Comparison of ENCODE assay signal across 8 mouse cellular contexts in genomic region chr13:112989541-112989940, GRCm38 (mm10). TPM values are rescaled to one million over a fixed set of nuclear protein-coding genes. Genes with fewer than 3 reads are reported as not detected.
DNase-seq lines count a peak whose midpoint lies in the region; ATAC-seq lines count a peak whose summit lies in the region.

No protein-coding gene starts in this region.

- WGBS in hindbrain, embryonic 11.5 days = 2% methylated on average over 23 of the region's 23 CpGs

- H3K9me3 ChIP-seq in hindbrain, embryonic 11.5 days (ENCODE audit: control insufficient read depth, low read length) = no peaks in the 10 kb centered on the region

- peak overlapping the region; percentile 8; the same call in 1 of the 2 replicates for H3K4me3 ChIP-seq in hindbrain, embryonic 11.5 days (ENCODE audit: low read depth, low read length)

- no peak for ATAC-seq in hindbrain, embryonic 11.5 days (ENCODE audit: low FRiP score)
- 0 out of 2 replicates have a peak, but pooled peaks have one; percentile 2 for ATAC-seq in megakaryocyte progenitor cell, adult 5-6 weeks (replicated peaks; ENCODE audit: poor library complexity)

- no peak overlapping the region for H3K4me2 ChIP-seq in hindbrain, embryonic 11.5 days (replicated peaks; ENCODE audit: low read depth, low read length)

- H3K27me3 ChIP-seq in hindbrain, embryonic 11.5 days (ENCODE audit: control insufficient read depth, insufficient read depth, low read length) = peaks cover 83% of the 10 kb centered on the region

- DNase-seq in heart, adult 11 months = peak; percentile 72
- DNase-seq in heart, adult 9 months (ENCODE audit: low spot score in 2 of 2) = no peak
- peak; percentile 31 for DNase-seq in R1 (ENCODE audit: low read depth, low spot score)
- DNase-seq in hindbrain, embryonic 11.5 days (ENCODE audit: low spot score) = peak; percentile 50
- no peak for DNase-seq in urinary bladder, postnatal 10 days (ENCODE audit: low spot score)
- no peak for DNase-seq in natural killer cell, adult 2 months (ENCODE audit: low spot score in 2 of 2)
- no peak for DNase-seq in gastrocnemius, postnatal 4 days (ENCODE audit: low spot score in 2 of 2)

- no peak overlapping the region for H3K9ac ChIP-seq in hindbrain, embryonic 11.5 days (ENCODE audit: low read depth, low read length)

- no peaks in the 10 kb centered on the region for H3K36me3 ChIP-seq in hindbrain, embryonic 11.5 days (ENCODE audit: control insufficient read depth, insufficient read depth, low read length)

- peaks cover 24% of the 10 kb centered on the region for H3K4me1 ChIP-seq in hindbrain, embryonic 11.5 days (replicated peaks; ENCODE audit: control insufficient read depth, insufficient read depth, low read length)

- no peak overlapping the region for H3K27ac ChIP-seq in hindbrain, embryonic 11.5 days (ENCODE audit: low read depth, low read length)

RNA-seq across cellular contexts. Expression of gene Ccno, which starts 1.9 kb away (rescaled TPM):
- polyA plus RNA-seq in hindbrain, embryonic 11.5 days (2014; fragmentation: Nextera tagmentation; extraction: Ambion mirVana) = 2.6 and 5.0 TPM in 2 replicates
- 1.5 and 2.1 TPM in 2 replicates for total RNA-seq in megakaryocyte progenitor cell, adult 5-6 weeks (2015)
- total RNA-seq in megakaryocyte progenitor cell, adult 5-6 weeks (2017) = 1.4 and 1.6 TPM in 2 replicates
- under 1 TPM in 1 of 2 experiments, not detected in 1; 0.26 TPM for total RNA-seq in gastrocnemius, postnatal 4 days (2021)

RNA-seq across cellular contexts. Expression of gene Mcidas, which starts 4.1 kb away (rescaled TPM):
- polyA plus RNA-seq in hindbrain, embryonic 11.5 days (2014; fragmentation: Nextera tagmentation; extraction: Ambion mirVana) = 2.2 and 2.7 TPM in 2 replicates
- not detected in 2 replicates for total RNA-seq in megakaryocyte progenitor cell, adult 5-6 weeks (2015)
- not detected in 2 replicates for total RNA-seq in megakaryocyte progenitor cell, adult 5-6 weeks (2017)
- not detected for total RNA-seq in gastrocnemius, postnatal 4 days (2021)

RNA-seq across cellular contexts. Expression of gene Cdc20b, which starts 45.4 kb away (rescaled TPM):
- 0.92 and 2.1 TPM in 2 replicates for polyA plus RNA-seq in hindbrain, embryonic 11.5 days (2014; fragmentation: Nextera tagmentation; extraction: Ambion mirVana)
- not detected in 2 replicates for total RNA-seq in megakaryocyte progenitor cell, adult 5-6 weeks (2015)
- not detected in 2 replicates for total RNA-seq in megakaryocyte progenitor cell, adult 5-6 weeks (2017)
- total RNA-seq in gastrocnemius, postnatal 4 days (2021) = not detected

RNA-seq across cellular contexts. Expression of gene Gpx8, which starts 56.7 kb away (rescaled TPM):
- polyA plus RNA-seq in hindbrain, embryonic 11.5 days (2014; fragmentation: Nextera tagmentation; extraction: Ambion mirVana) = 103 and 105 TPM in 2 replicates
- total RNA-seq in megakaryocyte progenitor cell, adult 5-6 weeks (2015) = not detected in 2 replicates
- not detected in 2 replicates for total RNA-seq in megakaryocyte progenitor cell, adult 5-6 weeks (2017)
- total RNA-seq in gastrocnemius, postnatal 4 days (2021) = 10 to 100 TPM; 54.8 to 60.8 TPM

Comparison
In these comparisons a context has a peak if more than half of its experiments do, and no peak if none do; other contexts are left out.
1. DNase-seq: peak in heart, adult 11 months (single experiment), R1 (single experiment) and hindbrain, embryonic 11.5 days (single experiment); none in heart, adult 9 months (0 of 2), urinary bladder, postnatal 10 days (single experiment), natural killer cell, adult 2 months (0 of 2) and gastrocnemius, postnatal 4 days (0 of 2).